In genomic region chr10:25298264-25298671, GRCm38 (mm10) we compare ENCODE assay signal across 8 mouse cellular contexts. TPM values are rescaled to one million over a fixed set of nuclear protein-coding genes. Genes with fewer than 3 reads are reported as not detected.
DNase-seq lines count a peak whose midpoint lies in the region; ATAC-seq and TF ChIP-seq lines count a peak whose summit lies in the region.

No protein-coding gene starts in this region.

- no peak for TF ChIP-seq CTCF in testis, adult 2 months (IDR thresholded peaks at IDR 0.05; ENCODE audit: control insufficient read depth, insufficient read depth, insufficient replicate concordance, low read depth, low read length)
- TF ChIP-seq CTCF in kidney, postnatal 0 days (IDR thresholded peaks at IDR 0.05; ENCODE audit: low read depth), result no peak

- H3K27me3 ChIP-seq in testis, adult 2 months (ENCODE audit: control insufficient read depth, insufficient read depth, low read length), result no peaks in the 10 kb centered on the region
- H3K27me3 ChIP-seq in kidney, postnatal 0 days (ENCODE audit: insufficient read depth, low read length), result no peaks in the 10 kb centered on the region

- no peak for DNase-seq in testis, postnatal 14 days (ENCODE audit: low spot score)
- peak; percentile 26 to 44 for DNase-seq in heart, adult 9 months (ENCODE audit: low spot score in 2 of 2)
- DNase-seq in kidney, postnatal 0 days (ENCODE audit: low spot score), result peak; percentile 18
- no peak for DNase-seq in right cerebral cortex, adult 2 months (ENCODE audit: low spot score in 2 of 2)
- DNase-seq in right cerebral cortex, postnatal 36 days (ENCODE audit: low spot score in 2 of 2), result no peak

- no peak for TF ChIP-seq POLR2A in testis, adult 2 months (IDR thresholded peaks at IDR 0.05; ENCODE audit: control insufficient read depth, low read depth, low read length)

- peaks cover 5% of the 10 kb centered on the region for H3K4me1 ChIP-seq in testis, adult 2 months (ENCODE audit: control insufficient read depth, insufficient read depth, low read length)
- H3K4me1 ChIP-seq in kidney, postnatal 0 days (replicated peaks; ENCODE audit: insufficient read depth, low read length), result peaks cover 12% of the 10 kb centered on the region; the same call in 1 of the 2 replicates

- no peaks in the 10 kb centered on the region for H3K36me3 ChIP-seq in testis, adult 2 months (ENCODE audit: control insufficient read depth, insufficient read depth, low read length)
- H3K36me3 ChIP-seq in kidney, postnatal 0 days (ENCODE audit: insufficient read depth, low read length), result no peaks in the 10 kb centered on the region

- no peak overlapping the region for H3K4me3 ChIP-seq in testis, adult 2 months (ENCODE audit: control insufficient read depth, low read depth, low read length)
- peak overlapping the region; percentile 81; the same call in 1 of the 2 replicates for H3K4me3 ChIP-seq in kidney, postnatal 0 days (replicated peaks; ENCODE audit: low read depth, low read length)

- H3K4me2 ChIP-seq in kidney, postnatal 0 days (ENCODE audit: low read length), result peak overlapping the region; percentile 63

- H3K9me3 ChIP-seq in kidney, postnatal 0 days (replicated peaks; ENCODE audit: low read length), result no peaks in the 10 kb centered on the region

- peak overlapping the region; percentile 43; the same call in 1 of the 2 replicates for H3K9ac ChIP-seq in kidney, postnatal 0 days (ENCODE audit: low read depth, low read length)

- peak overlapping the region; percentile 34; the same call in 1 of the 2 replicates for H3K27ac ChIP-seq in testis, adult 2 months (ENCODE audit: control insufficient read depth, insufficient read depth, low read depth, low read length)
- peak overlapping the region; percentile 93 for H3K27ac ChIP-seq in kidney, postnatal 0 days

- ATAC-seq in kidney, postnatal 0 days (replicated peaks; ENCODE audit: low FRiP score, low read depth), result no peak
- peak; percentile 48 for ATAC-seq in megakaryocyte-erythroid progenitor cell, adult 5-6 weeks (replicated peaks; ENCODE audit: low FRiP score, low TSS enrichment, poor library complexity, severe bottlenecking)
- ATAC-seq in CD4-positive, CD25-positive, alpha-beta regulatory T cell, adult 4 months, result no peak

- WGBS in kidney, postnatal 0 days, result 74% methylated on average over 4 of the region's 4 CpGs

RNA-seq across cellular contexts. Expression of gene Akap7, which starts 9.4 kb away (rescaled TPM):
- 9.3 and 9.4 TPM in 2 replicates for polyA plus RNA-seq in testis, adult 2 months (2012; rRNA removed)
- 33.2 and 40.3 TPM in 2 replicates for polyA plus RNA-seq in kidney, postnatal 0 days (2015; fragmentation: Nextera tagmentation; extraction: Ambion mirVana)
- total RNA-seq in megakaryocyte-erythroid progenitor cell, adult 5-6 weeks (2014; fragmentation: Nextera tagmentation), result 7.4 and 21.6 TPM in 2 replicates
- 10.1 and 24.6 TPM in 2 replicates for total RNA-seq in megakaryocyte-erythroid progenitor cell, adult 5-6 weeks (2017)
- 1 to 10 TPM; 3.9 to 6.1 TPM for polyA plus RNA-seq in CD4-positive, CD25-positive, alpha-beta regulatory T cell, adult 4 months (2017; shearing (Covaris generic))

Comparison
In these comparisons a context has a peak if more than half of its experiments do, and no peak if none do; other contexts are left out.
1. DNase-seq: peak in heart, adult 9 months (2 of 2) and kidney, postnatal 0 days (single experiment); none in testis, postnatal 14 days (single experiment), right cerebral cortex, adult 2 months (0 of 2) and right cerebral cortex, postnatal 36 days (0 of 2).